ENCODE assay signal across 28 mouse cellular contexts in genomic region chr9:15766379-15766778, GRCm38 (mm10). TPM values are rescaled to one million over a fixed set of nuclear protein-coding genes. Genes with fewer than 3 reads are reported as not detected.
DNase-seq lines count a peak whose midpoint lies in the region; ATAC-seq and TF ChIP-seq lines count a peak whose summit lies in the region.
"Had no signal": no experiment of that assay in that cellular context is flagged by ENCODE, and none has a peak within 500 bp of the region (broad histone marks: within the 10 kb centered on the region; RNA-seq: fewer than 3 reads in every experiment).

No protein-coding gene starts in this region.

- 60% methylated on average over 5 of the region's 5 CpGs for WGBS in forebrain, embryonic 14.5 days
- WGBS in forebrain, embryonic 13.5 days, result 52% methylated on average over 5 of the region's 5 CpGs
- 69% methylated on average over 5 of the region's 5 CpGs for WGBS in kidney, postnatal 0 days

- H3K36me3 ChIP-seq in forebrain, embryonic 14.5 days (ENCODE audit: control insufficient read depth, insufficient read depth, low read length), result no peaks in the 10 kb centered on the region
- H3K36me3 ChIP-seq in forebrain, embryonic 13.5 days (ENCODE audit: poor library complexity, severe bottlenecking), result no peaks in the 10 kb centered on the region
- no peaks in the 10 kb centered on the region for H3K36me3 ChIP-seq in kidney, postnatal 0 days (ENCODE audit: insufficient read depth, low read length)
- H3K36me3 ChIP-seq: G1E; heart, embryonic 10.5 days; heart, embryonic 15.5 days; limb, embryonic 15.5 days; liver, embryonic 13.5 days; midbrain, embryonic 10.5 days; midbrain, embryonic 15.5 days had no signal

- H3K4me1 ChIP-seq in forebrain, embryonic 14.5 days (ENCODE audit: control insufficient read depth, insufficient read depth, low read length), result no peaks in the 10 kb centered on the region
- 0 out of 2 replicates have a peak, but pooled peaks cover 3% of the 10 kb centered on the region for H3K4me1 ChIP-seq in forebrain, embryonic 13.5 days
- no peaks in the 10 kb centered on the region for H3K4me1 ChIP-seq in kidney, postnatal 0 days (replicated peaks; ENCODE audit: insufficient read depth, low read length)
- H3K4me1 ChIP-seq: heart, embryonic 10.5 days; heart, embryonic 15.5 days; limb, embryonic 15.5 days; liver, embryonic 13.5 days; midbrain, embryonic 10.5 days had no signal

- ATAC-seq in forebrain, embryonic 14.5 days, result no peak
- ATAC-seq in forebrain, embryonic 13.5 days, result no peak
- no peak for ATAC-seq in kidney, postnatal 0 days (replicated peaks; ENCODE audit: low FRiP score, low read depth)
- ATAC-seq: intestine, postnatal 0 days had no signal

- no peaks in the 10 kb centered on the region for H3K9me3 ChIP-seq in forebrain, embryonic 14.5 days (replicated peaks; ENCODE audit: control insufficient read depth, low read length)
- H3K9me3 ChIP-seq in forebrain, embryonic 13.5 days (replicated peaks), result no peaks in the 10 kb centered on the region
- no peaks in the 10 kb centered on the region for H3K9me3 ChIP-seq in kidney, postnatal 0 days (replicated peaks; ENCODE audit: low read length)
- H3K9me3 ChIP-seq: G1E; heart, embryonic 10.5 days; heart, embryonic 15.5 days; limb, embryonic 15.5 days; liver, embryonic 13.5 days; midbrain, embryonic 10.5 days; midbrain, embryonic 15.5 days had no signal

- TF ChIP-seq POLR2A in brain, embryonic 14.5 days (IDR thresholded peaks at IDR 0.05; ENCODE audit: borderline replicate concordance, extremely low read depth, insufficient read depth, insufficient read length, poor library complexity, severe bottlenecking), result no peak

- no peak overlapping the region for H3K27ac ChIP-seq in forebrain, embryonic 14.5 days (ENCODE audit: low read depth, low read length)
- no peak overlapping the region for H3K27ac ChIP-seq in forebrain, embryonic 13.5 days
- H3K27ac ChIP-seq in kidney, postnatal 0 days, result no peak overlapping the region
- H3K27ac ChIP-seq: heart, embryonic 10.5 days; heart, embryonic 15.5 days; limb, embryonic 15.5 days; liver, embryonic 13.5 days; midbrain, embryonic 10.5 days; midbrain, embryonic 15.5 days had no signal

- H3K4me2 ChIP-seq in forebrain, embryonic 14.5 days (ENCODE audit: low read length), result no peak overlapping the region
- H3K4me2 ChIP-seq in forebrain, embryonic 13.5 days, result no peak overlapping the region
- no peak overlapping the region for H3K4me2 ChIP-seq in kidney, postnatal 0 days (ENCODE audit: low read length)
- H3K4me2 ChIP-seq: heart, embryonic 15.5 days; limb, embryonic 15.5 days; liver, embryonic 13.5 days; midbrain, embryonic 15.5 days had no signal

- no peak overlapping the region for H3K9ac ChIP-seq in forebrain, embryonic 14.5 days (ENCODE audit: low read length)
- H3K9ac ChIP-seq in forebrain, embryonic 13.5 days, result no peak overlapping the region
- no peak overlapping the region for H3K9ac ChIP-seq in kidney, postnatal 0 days (ENCODE audit: low read depth, low read length)
- H3K9ac ChIP-seq: heart, embryonic 15.5 days; limb, embryonic 15.5 days; liver, embryonic 13.5 days; midbrain, embryonic 15.5 days had no signal

- peak; percentile 25 for DNase-seq in forebrain, embryonic 14.5 days (ENCODE audit: low spot score)
- peak; percentile 38 for DNase-seq in kidney, postnatal 0 days (ENCODE audit: low spot score)
- DNase-seq in kidney, adult 11 months, result no peak
- peak; percentile 42 for DNase-seq in brain, embryonic 14.5 days (ENCODE audit: low read depth)
- DNase-seq in telencephalon, adult 2 months (ENCODE audit: low read depth, low spot score), result peak; percentile 22
- no peak for DNase-seq in cerebellum, adult 9-10 months
- DNase-seq: adrenal gland, adult 8-10 months; cerebellum, adult 11 months; cerebellum, adult 9-11 months; gastrocnemius, postnatal 25 days; heart, adult 11 months; kidney, postnatal 25 days; left cerebral cortex, postnatal 4 days; liver, embryonic 13.5 days; lung, adult 18-20 months; lung, postnatal 10 days; right cerebral cortex, postnatal 25 days; thymus, adult 18-20 months; thymus, postnatal 25 days had no signal

- H3K4me3 ChIP-seq in forebrain, embryonic 14.5 days (ENCODE audit: low read depth, low read length), result no peak overlapping the region
- no peak overlapping the region for H3K4me3 ChIP-seq in forebrain, embryonic 13.5 days
- H3K4me3 ChIP-seq in kidney, postnatal 0 days (replicated peaks; ENCODE audit: low read depth, low read length), result no peak overlapping the region
- H3K4me3 ChIP-seq: erythroblast, embryonic 14.5 days; heart, embryonic 10.5 days; heart, embryonic 15.5 days; limb, embryonic 15.5 days; liver, embryonic 13.5 days; midbrain, embryonic 10.5 days; midbrain, embryonic 15.5 days had no signal

- H3K27me3 ChIP-seq in forebrain, embryonic 14.5 days (replicated peaks; ENCODE audit: control insufficient read depth, insufficient read depth, low read length), result no peaks in the 10 kb centered on the region
- peaks cover 13% of the 10 kb centered on the region for H3K27me3 ChIP-seq in forebrain, embryonic 13.5 days
- H3K27me3 ChIP-seq in kidney, postnatal 0 days (ENCODE audit: insufficient read depth, low read length), result no peaks in the 10 kb centered on the region
- H3K27me3 ChIP-seq: heart, embryonic 15.5 days; limb, embryonic 15.5 days; liver, embryonic 13.5 days; midbrain, embryonic 15.5 days had no signal

- no peak for TF ChIP-seq CTCF in kidney, postnatal 0 days (IDR thresholded peaks at IDR 0.05; ENCODE audit: low read depth)
- no peak for TF ChIP-seq CTCF in brain, embryonic 14.5 days (IDR thresholded peaks at IDR 0.05; ENCODE audit: borderline replicate concordance, extremely low read depth, insufficient read depth, insufficient read length)

RNA-seq across cellular contexts. Expression of gene Slc36a4, which starts 56.8 kb away (rescaled TPM):
- polyA plus RNA-seq in forebrain, embryonic 14.5 days (2014; fragmentation: Nextera tagmentation; extraction: Ambion mirVana), result 34.7 and 42.0 TPM in 2 replicates
- polyA plus RNA-seq in forebrain, embryonic 13.5 days (2015; fragmentation: Nextera tagmentation; extraction: Ambion mirVana), result 21.5 and 23.5 TPM in 2 replicates
- 13.5 and 13.8 TPM in 2 replicates for polyA plus RNA-seq in kidney, postnatal 0 days (2015; fragmentation: Nextera tagmentation; extraction: Ambion mirVana)
- 27.4 and 29.7 TPM in 2 replicates for polyA plus RNA-seq in brain, embryonic 14.5 days (2012; rRNA removed)
- polyA plus RNA-seq: G1E had no signal

Comparison
In these comparisons a context has a peak if more than half of its experiments do, and no peak if none do; other contexts are left out.
1. DNase-seq: peak in forebrain, embryonic 14.5 days (single experiment), kidney, postnatal 0 days (single experiment), brain, embryonic 14.5 days (single experiment) and telencephalon, adult 2 months (single experiment); none in kidney, adult 11 months (single experiment) and cerebellum, adult 9-10 months (single experiment).